Mouse (Mus musculus) cerebellum, postnatal 36 days (tissue): ENCODE measurements at regions not wholly inside any gene's neighbourhood (a gene's known extent, or its start where the extent isn't known, plus 50 kb on each side); places are given as distances from the start of the nearest gene placed in this dataset.
A peak's percentile ranks its signal among the peaks of the same experiment; 100 is the strongest.

Experiments
- DNase-seq, 2 experiments: peaks; one replicate each; pipeline ENCODE4 v3.0.0; 2021 to 2022; ENCODE audit warnings: mixed read lengths in 2 of 2

GRCm38 (mm10) chr4:18169855-18170508 lies 1435.3 kb upstream of the Gm12353 start:
- DNase-seq, result no peak

GRCm38 (mm10) chr4:18170862-18171261 lies 1434.4 kb upstream of the Gm12353 start:
- peak in 1 of 2 experiments; percentile 2 for DNase-seq

DNA sequence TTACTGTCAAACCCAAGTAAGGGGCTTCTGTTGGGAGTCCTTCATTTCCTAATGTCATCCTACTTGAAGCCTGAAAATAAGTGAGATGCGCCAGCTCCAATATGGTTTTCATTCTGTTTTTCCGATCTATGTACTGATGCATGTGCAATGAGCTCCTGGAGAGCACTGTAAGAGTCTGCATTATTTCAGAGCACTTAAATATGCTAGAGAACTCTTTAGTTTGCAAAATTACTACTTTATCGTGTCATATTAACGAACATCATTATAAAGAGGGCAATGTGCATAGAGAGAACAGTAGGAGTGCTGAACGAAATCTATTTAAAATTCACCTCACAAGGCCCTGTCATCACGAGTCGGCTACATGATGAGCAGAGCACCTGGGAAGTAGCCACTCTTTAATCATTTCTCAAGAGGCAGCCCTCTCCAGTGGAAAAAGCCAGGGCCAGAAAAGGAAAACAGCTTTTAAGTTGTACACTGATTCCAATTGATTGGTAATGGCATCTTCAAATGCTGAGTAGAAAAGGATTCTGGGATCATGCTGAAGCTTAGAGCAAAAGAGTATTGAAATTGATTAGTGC lies 1424.3 kb upstream of the Gm12353 start:
- DNase-seq, result no peak
